Mouse (Mus musculus): ENCODE data around the gene Cptp. TPM values are rescaled to one million over a fixed set of nuclear protein-coding genes. Genes with fewer than 3 reads are reported as not detected.
A peak's percentile ranks its signal among the peaks of the same experiment; 100 is the strongest.

Cptp gene
- polyA plus RNA-seq, 1 experiment from 2014 or later: 14.7 TPM

- Histone ChIP-seq H3K27me3 (replicated peaks) (no peaks in the 10 kb centered on the region), H3K4me3 (replicated peaks) (no peak overlapping the region), H3K9ac (no peak overlapping the region), H3K4me1 (peaks cover 29% of the 10 kb centered on the region), H3K36me3 (peaks cover 17% of the 10 kb centered on the region), H3K4me2 (no peak overlapping the region), H3K9me3 (no peaks in the 10 kb centered on the region), H3K27ac (no peak overlapping the region)
- 88% methylated on average over 4 of the region's 4 CpGs for WGBS
- ATAC-seq (ENCODE audit: insufficient read depth, low FRiP score, low read depth): no peak
These were observed 26.6 kb upstream of the Cptp start for GRCm38 (mm10) chr4:155895826-155896225.

- no peaks in the 10 kb centered on the region for H3K27me3 ChIP-seq (replicated peaks)
- H3K9me3 ChIP-seq: no peaks in the 10 kb centered on the region
- peak overlapping the region; percentile 96 for H3K4me2 ChIP-seq
- no peak overlapping the region for H3K9ac ChIP-seq
- peaks cover 15% of the 10 kb centered on the region for H3K36me3 ChIP-seq
- H3K4me3 ChIP-seq (replicated peaks): peak overlapping the region; percentile 6; the same call in 1 of the 2 replicates
- WGBS: 40% methylated on average over 6 of the region's 6 CpGs
- H3K4me1 ChIP-seq: peaks cover 35% of the 10 kb centered on the region
- ATAC-seq (ENCODE audit: insufficient read depth, low FRiP score, low read depth): no peak
- H3K27ac ChIP-seq: peak overlapping the region; percentile 74; the same call in 1 of the 2 replicates
These were observed 26.0 kb upstream of the Cptp start for GRCm38 (mm10) chr4:155895216-155895615.

- peak overlapping the region; percentile 74 for H3K27ac ChIP-seq
These were observed 25.2 kb upstream of the Cptp start for GRCm38 (mm10) chr4:155894311-155894881.

GRCm38 (mm10) chr4:155893212-155893690, 24.0 kb upstream of the Cptp start:
- Histone ChIP-seq H3K4me1 (peaks cover 39% of the 10 kb centered on the region), H3K4me2 (peak overlapping the region; percentile 96), H3K4me3 (replicated peaks) (peak overlapping the region; percentile 97), H3K27me3 (replicated peaks) (no peaks in the 10 kb centered on the region), H3K9me3 (no peaks in the 10 kb centered on the region), H3K36me3 (peaks cover 19% of the 10 kb centered on the region), H3K27ac (no peak overlapping the region), H3K9ac (no peak overlapping the region)
- no peak for ATAC-seq (ENCODE audit: insufficient read depth, low FRiP score, low read depth)
- 68% methylated on average over 8 of the region's 8 CpGs for WGBS

More at GRCm38 (mm10) chr4:155894311-155894881, 25.2 kb upstream of the Cptp start:
- peak; percentile 24; the same call in 1 of the 2 replicates for ATAC-seq (ENCODE audit: insufficient read depth, low FRiP score, low read depth)
- Histone ChIP-seq H3K9ac (no peak overlapping the region), H3K36me3 (peaks cover 14% of the 10 kb centered on the region; the same call in 1 of the 2 replicates), H3K4me1 (peaks cover 39% of the 10 kb centered on the region), H3K4me3 (replicated peaks) (peak overlapping the region; percentile 97), H3K27me3 (replicated peaks) (no peaks in the 10 kb centered on the region), H3K9me3 (no peaks in the 10 kb centered on the region), H3K4me2 (peak overlapping the region; percentile 96)
- WGBS: 16% methylated on average over 8 of the region's 8 CpGs

GRCm38 (mm10) chr4:155892438-155893211, 23.4 kb upstream of the Cptp start:
- no peaks in the 10 kb centered on the region for H3K27me3 ChIP-seq (replicated peaks)
- peaks cover 24% of the 10 kb centered on the region for H3K36me3 ChIP-seq
- peak overlapping the region; percentile 96 for H3K4me2 ChIP-seq
- peak; percentile 18 for ATAC-seq (ENCODE audit: insufficient read depth, low FRiP score, low read depth)
- H3K27ac ChIP-seq: peak overlapping the region; percentile 99
- peaks cover 39% of the 10 kb centered on the region for H3K4me1 ChIP-seq
- WGBS: 5% methylated on average over 37 of the region's 37 CpGs
- H3K9ac ChIP-seq: peak overlapping the region; percentile 97
- H3K9me3 ChIP-seq: no peaks in the 10 kb centered on the region
- peak overlapping the region; percentile 97 for H3K4me3 ChIP-seq (replicated peaks)

DNA sequence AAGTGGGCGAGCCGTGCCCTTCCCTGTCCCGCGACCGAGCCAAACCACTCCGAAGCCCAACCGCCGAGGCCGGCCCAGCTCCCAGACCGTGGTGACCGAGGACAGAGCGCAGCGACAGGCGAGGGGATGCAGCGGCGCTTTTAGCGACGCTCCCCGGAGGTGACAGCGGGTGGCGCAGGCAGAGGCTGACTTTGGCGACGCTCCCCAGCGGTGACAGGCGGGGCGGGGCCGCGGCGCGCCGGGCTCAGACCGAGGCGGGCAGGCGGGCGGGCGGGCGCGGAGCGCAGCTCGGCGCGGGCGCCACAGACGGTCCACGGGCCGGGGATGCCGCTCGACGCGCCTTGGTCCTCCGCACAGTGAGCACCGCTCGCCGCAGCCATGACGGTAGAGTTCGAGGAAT, 22.8 kb upstream of the Cptp start:
- H3K4me3 ChIP-seq (replicated peaks): peak overlapping the region; percentile 97
- peaks cover 39% of the 10 kb centered on the region for H3K4me1 ChIP-seq
- H3K36me3 ChIP-seq: peaks cover 28% of the 10 kb centered on the region
- no peaks in the 10 kb centered on the region for H3K9me3 ChIP-seq
- peak overlapping the region; percentile 96 for H3K4me2 ChIP-seq
- peak overlapping the region; percentile 99 for H3K27ac ChIP-seq
- peak; percentile 88 for ATAC-seq (ENCODE audit: insufficient read depth, low FRiP score, low read depth)
- under 1% methylated on average over 55 of the region's 56 CpGs for WGBS
- peak overlapping the region; percentile 97 for H3K9ac ChIP-seq
- H3K27me3 ChIP-seq (replicated peaks): no peaks in the 10 kb centered on the region

- Histone ChIP-seq H3K4me2 (peak within 1 kb of the TSS; percentile 96), H3K27me3 (replicated peaks) (no peaks in the 10 kb centered on the region), H3K9me3 (no peaks in the 10 kb centered on the region), H3K4me1 (peaks cover 39% of the 10 kb centered on the region), H3K4me3 (replicated peaks) (peak within 1 kb of the TSS; percentile 97), H3K9ac (peak within 1 kb of the TSS; percentile 97), H3K27ac (peak within 1 kb of the TSS; percentile 99), H3K36me3 (peaks cover 25% of the 10 kb centered on the region)
- under 1% methylated on average over 52 of the region's 52 CpGs for WGBS
- peak; percentile 81 for ATAC-seq (ENCODE audit: insufficient read depth, low FRiP score, low read depth)
These were observed 22.3 kb upstream of the Cptp start, which contains the start of the genes Pusl1 and Acap3 for GRCm38 (mm10) chr4:155891551-155892001. Gene Pusl1 (minus strand): TSS chr4:155891781. Gene Acap3 (plus strand): TSS chr4:155891822.

DNA sequence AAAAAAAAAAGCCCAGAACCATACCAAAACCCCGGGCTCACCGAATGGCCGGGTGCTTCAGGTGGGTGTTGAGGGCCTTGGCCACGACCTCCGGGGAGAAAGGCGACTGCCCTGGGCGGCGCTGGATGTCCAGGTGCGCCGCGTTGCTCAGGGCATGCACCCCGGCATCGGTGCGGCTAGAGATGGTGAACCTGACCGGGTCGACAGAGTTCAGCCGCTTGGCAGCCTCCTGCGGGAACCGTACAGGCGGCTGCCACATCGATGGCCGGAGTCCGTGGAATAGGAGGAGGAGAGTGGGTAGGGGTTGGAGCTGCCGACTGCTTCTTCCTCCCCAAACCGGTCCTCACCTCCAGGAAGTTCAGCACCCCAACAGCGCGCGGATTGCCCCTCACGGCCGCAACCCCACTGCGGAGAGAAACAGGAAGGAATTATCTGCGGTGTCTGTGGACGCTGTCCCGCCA, 21.8 kb upstream of the Cptp start:
- H3K4me1 ChIP-seq: peaks cover 39% of the 10 kb centered on the region
- no peaks in the 10 kb centered on the region for H3K9me3 ChIP-seq
- H3K4me3 ChIP-seq (replicated peaks): peak overlapping the region; percentile 97
- H3K36me3 ChIP-seq: peaks cover 27% of the 10 kb centered on the region
- H3K27ac ChIP-seq: peak overlapping the region; percentile 49
- no peaks in the 10 kb centered on the region for H3K27me3 ChIP-seq (replicated peaks)
- WGBS: under 1% methylated on average over 34 of the region's 34 CpGs
- peak overlapping the region; percentile 96 for H3K4me2 ChIP-seq
- H3K9ac ChIP-seq: peak overlapping the region; percentile 97
- ATAC-seq (ENCODE audit: insufficient read depth, low FRiP score, low read depth): no peak

DNA sequence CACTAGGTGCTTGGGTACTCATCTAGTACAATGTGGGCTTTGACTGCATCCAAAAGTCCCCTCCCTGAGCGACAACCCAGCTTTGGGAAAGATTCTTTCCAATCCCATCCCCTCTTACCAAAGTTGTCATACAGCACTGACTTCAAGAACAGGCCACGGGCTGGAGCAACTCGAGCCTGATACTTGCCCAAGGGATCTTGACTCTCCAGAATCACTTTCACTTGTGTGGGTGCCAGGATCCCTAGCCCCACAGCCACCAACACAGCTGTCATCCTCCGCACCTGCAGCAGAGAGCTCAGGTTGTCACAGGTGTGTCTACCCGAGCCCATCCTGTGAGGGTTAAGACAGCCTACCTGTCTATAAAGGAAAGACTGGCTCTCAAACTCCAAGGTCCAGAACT, 20.1 kb upstream of the Cptp start:
- no peaks in the 10 kb centered on the region for H3K9me3 ChIP-seq
- no peak overlapping the region for H3K4me3 ChIP-seq (replicated peaks)
- no peaks in the 10 kb centered on the region for H3K27me3 ChIP-seq (replicated peaks)
- peaks cover 36% of the 10 kb centered on the region for H3K36me3 ChIP-seq
- WGBS: 80% methylated on average over 5 of the region's 5 CpGs
- H3K4me1 ChIP-seq: peaks cover 30% of the 10 kb centered on the region
- no peak overlapping the region for H3K27ac ChIP-seq
- ATAC-seq (ENCODE audit: insufficient read depth, low FRiP score, low read depth): no peak
- H3K4me2 ChIP-seq: no peak overlapping the region
- H3K9ac ChIP-seq: no peak overlapping the region

GRCm38 (mm10) chr4:155888181-155888580, 18.9 kb upstream of the Cptp start:
- H3K9ac ChIP-seq: no peak overlapping the region
- H3K4me1 ChIP-seq: peaks cover 19% of the 10 kb centered on the region
- H3K4me3 ChIP-seq (replicated peaks): no peak overlapping the region
- no peak overlapping the region for H3K4me2 ChIP-seq
- ATAC-seq (ENCODE audit: insufficient read depth, low FRiP score, low read depth): no peak
- no peaks in the 10 kb centered on the region for H3K9me3 ChIP-seq
- WGBS: 92% methylated on average over 9 of the region's 9 CpGs
- H3K36me3 ChIP-seq: peaks cover 36% of the 10 kb centered on the region
- no peaks in the 10 kb centered on the region for H3K27me3 ChIP-seq (replicated peaks)
- H3K27ac ChIP-seq: no peak overlapping the region

- Histone ChIP-seq H3K27ac (no peak overlapping the region), H3K4me3 (replicated peaks) (no peak overlapping the region), H3K9me3 (no peaks in the 10 kb centered on the region), H3K27me3 (replicated peaks) (no peaks in the 10 kb centered on the region), H3K4me1 (peaks cover 14% of the 10 kb centered on the region), H3K36me3 (peaks cover 37% of the 10 kb centered on the region), H3K9ac (no peak overlapping the region), H3K4me2 (no peak overlapping the region)
- ATAC-seq (ENCODE audit: insufficient read depth, low FRiP score, low read depth): no peak
- WGBS: 88% methylated on average over 10 of the region's 10 CpGs
These were observed 18.4 kb upstream of the Cptp start for GRCm38 (mm10) chr4:155887674-155888073.

DNA sequence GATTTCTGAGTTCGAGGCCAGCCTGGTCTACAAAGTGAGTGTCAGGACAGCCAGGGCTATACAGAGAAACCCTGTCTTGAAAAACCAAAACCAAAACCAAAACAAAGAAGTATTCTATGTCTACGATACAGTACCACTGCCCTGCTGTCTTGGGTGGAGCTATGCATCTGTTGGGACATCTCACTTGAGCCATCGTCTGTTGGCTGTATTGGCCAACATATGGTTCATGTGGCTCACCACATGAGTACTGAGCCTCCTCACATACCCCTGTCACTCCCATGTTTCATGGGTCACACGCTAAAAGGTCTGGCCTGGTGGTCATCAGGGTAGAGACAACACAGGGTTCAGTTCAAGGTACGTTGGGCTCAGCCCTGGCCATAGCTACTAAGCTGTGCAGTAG, 17.1 kb upstream of the Cptp start:
- Histone ChIP-seq H3K36me3 (peaks cover 39% of the 10 kb centered on the region), H3K27me3 (replicated peaks) (no peaks in the 10 kb centered on the region), H3K4me3 (replicated peaks) (no peak overlapping the region), H3K9ac (no peak overlapping the region), H3K27ac (no peak overlapping the region), H3K4me2 (no peak overlapping the region), H3K4me1 (peaks cover 13% of the 10 kb centered on the region), H3K9me3 (no peaks in the 10 kb centered on the region)
- WGBS: 92% methylated on average over 5 of the region's 5 CpGs
- ATAC-seq (ENCODE audit: insufficient read depth, low FRiP score, low read depth): no peak
